In the genomic region with DNA sequence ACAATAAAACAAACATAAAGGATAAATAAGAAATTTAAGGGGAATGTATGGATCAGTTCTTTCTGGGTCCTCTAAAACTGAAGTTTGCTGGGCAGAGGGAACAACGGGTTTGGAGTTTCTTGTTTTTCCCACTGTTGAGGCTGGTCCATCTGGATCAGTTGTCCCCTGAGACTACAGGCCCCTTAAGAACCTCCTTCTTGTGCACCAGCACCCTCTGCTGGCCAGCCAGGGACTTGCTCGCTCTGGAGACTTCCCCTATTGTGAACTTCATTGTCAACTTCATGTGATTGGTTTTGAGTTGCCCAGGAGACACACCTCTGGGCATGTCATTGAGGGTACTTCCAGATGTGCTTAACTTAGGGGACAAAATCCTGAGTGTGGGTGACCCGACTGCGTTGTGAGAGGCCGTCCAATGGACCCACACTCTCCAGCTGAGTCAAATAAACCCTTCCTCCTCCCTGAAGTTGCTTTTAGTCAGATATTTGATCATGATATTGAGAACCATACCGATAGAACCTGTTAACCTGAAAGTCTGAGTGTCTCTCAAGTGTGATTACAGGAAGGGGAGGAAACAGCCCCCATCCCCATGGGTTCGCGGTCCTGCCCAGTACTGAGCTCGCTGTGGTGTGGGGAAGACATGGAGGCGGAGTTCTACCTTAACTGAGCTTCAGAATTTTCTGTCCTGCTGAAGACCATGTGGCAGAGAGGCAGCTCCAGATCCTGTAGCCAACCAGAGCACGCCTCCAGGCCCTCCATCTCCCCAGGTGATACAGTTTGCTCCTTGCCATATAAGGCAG, we compare ENCODE assay signal across 8 mouse cellular contexts. TPM values are rescaled to one million over a fixed set of nuclear protein-coding genes. Genes with fewer than 3 reads are reported as not detected.
DNase-seq lines count a peak whose midpoint lies in the region; ATAC-seq lines count a peak whose summit lies in the region.

No protein-coding gene starts in this region.

- ATAC-seq in erythroblast, adult 5-6 weeks (replicated peaks; ENCODE audit: low FRiP score, poor library complexity, severe bottlenecking) = peak; percentile 67; the same call in 1 of the 2 replicates

- intact Hi-C loops in heart, postnatal 25 days (cut with DNase I) = loop anchor here (2.0 kb wide), 2 partner anchors 30 to 468 kb away; no protein-coding TSS in a partner anchor

- peak; percentile 85 for DNase-seq in ES-CJ7 (ENCODE audit: low read depth, low spot score)
- peak; percentile 87 for DNase-seq in brain, adult 2 months (ENCODE audit: low read depth, low spot score)
- peak; percentile 10 for DNase-seq in heart, postnatal 25 days (ENCODE audit: low spot score)
- peak; percentile 40 to 65 for DNase-seq in layer of hippocampus, adult 18-20 months (ENCODE audit: low spot score in 2 of 2)
- DNase-seq in lung, postnatal 10 days = peak; percentile 87
- DNase-seq in retina, adult 2 months (ENCODE audit: low read depth, low spot score) = peak; percentile 26
- peak; percentile 59 for DNase-seq in thymus, postnatal 14 days

RNA-seq across cellular contexts. Expression of a gene that starts 31.4 kb away (rescaled TPM):
- total RNA-seq in erythroblast, adult 5-6 weeks (2015; ENCODE audit: low replicate concordance) = not detected in 2 replicates
- 0.43 and 3.1 TPM in 2 replicates for total RNA-seq in erythroblast, adult 5-6 weeks (2017; ENCODE audit: low replicate concordance)
- total RNA-seq in heart, postnatal 25 days (2021) = not detected
- total RNA-seq in layer of hippocampus, adult 18-20 months (2021) = 10 to 100 TPM; 10.5 to 11.9 TPM

Comparison
In these comparisons a context has a peak if more than half of its experiments do, and no peak if none do; other contexts are left out.
1. Peak in every context shown above with its lines: DNase-seq and ATAC-seq.
2. DNase-seq: peak in every context shown above with its lines; median percentile 87 in brain, adult 2 months; 87 in lung, postnatal 10 days; 85 in ES-CJ7; 59 in thymus, postnatal 14 days; 52 in layer of hippocampus, adult 18-20 months; 26 in retina, adult 2 months; 10 in heart, postnatal 25 days.